Mouse (Mus musculus): ENCODE measurements around the gene Abr. TPM values are rescaled to one million over a fixed set of nuclear protein-coding genes. Genes with fewer than 3 reads are reported as not detected.
A peak's percentile ranks its signal among the peaks of the same experiment; 100 is the strongest.

Abr gene
- polyA plus RNA-seq, 1 experiment from 2014 or later, result 38.3 TPM

- H3K27me3 ChIP-seq (replicated peaks), result no peaks in the 10 kb centered on the region
- no peak overlapping the region for H3K9ac ChIP-seq
- H3K27ac ChIP-seq, result no peak overlapping the region
- ATAC-seq, result peak; percentile 28; the same call in 1 of the 2 replicates
- peaks cover 13% of the 10 kb centered on the region for H3K4me1 ChIP-seq (replicated peaks)
- H3K9me3 ChIP-seq, result no peaks in the 10 kb centered on the region
- H3K36me3 ChIP-seq, result no peaks in the 10 kb centered on the region
- 8% methylated on average over 8 of the region's 8 CpGs for WGBS
- no peak overlapping the region for H3K4me2 ChIP-seq (replicated peaks)
- H3K4me3 ChIP-seq (replicated peaks), result no peak overlapping the region
These were observed 97.2 kb downstream of the Abr start for GRCm38 (mm10) chr11:76524947-76525346.

DNA sequence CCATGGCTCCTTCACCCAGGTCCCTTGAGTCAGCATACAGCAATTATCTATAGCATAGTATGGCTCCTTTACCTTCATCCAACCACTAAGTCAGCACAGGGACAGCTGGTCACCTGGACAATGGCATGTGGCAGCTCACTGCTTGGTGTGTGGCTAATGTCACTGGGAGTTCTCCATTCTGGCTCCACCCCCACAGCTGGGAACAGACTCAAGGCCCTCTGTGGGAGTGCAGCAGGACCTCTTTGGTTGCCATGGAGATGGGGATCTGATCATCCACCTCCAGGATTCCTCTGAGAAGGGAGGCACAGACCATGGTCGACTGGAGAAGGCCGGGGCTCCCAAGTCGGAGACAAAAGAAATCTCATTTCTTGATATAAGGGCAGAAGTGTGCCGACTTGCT lies 98.8 kb downstream of the Abr start:
- H3K9me3 ChIP-seq, result no peaks in the 10 kb centered on the region
- no peak overlapping the region for H3K4me3 ChIP-seq (replicated peaks)
- H3K27me3 ChIP-seq (replicated peaks), result no peaks in the 10 kb centered on the region
- H3K27ac ChIP-seq, result no peak overlapping the region
- H3K36me3 ChIP-seq, result no peaks in the 10 kb centered on the region
- peaks cover 4% of the 10 kb centered on the region for H3K4me1 ChIP-seq (replicated peaks)
- no peak overlapping the region for H3K9ac ChIP-seq
- 36% methylated on average over 4 of the region's 4 CpGs for WGBS
- no peak overlapping the region for H3K4me2 ChIP-seq (replicated peaks)
- ATAC-seq, result no peak

- Histone ChIP-seq H3K27ac (no peak overlapping the region), H3K27me3 (replicated peaks) (no peaks in the 10 kb centered on the region), H3K36me3 (no peaks in the 10 kb centered on the region), H3K9ac (no peak overlapping the region), H3K4me2 (replicated peaks) (no peak overlapping the region), H3K4me3 (replicated peaks) (no peak overlapping the region), H3K9me3 (no peaks in the 10 kb centered on the region), H3K4me1 (replicated peaks) (peaks cover 4% of the 10 kb centered on the region)
- ATAC-seq, result no peak
- WGBS, result 87% methylated on average over 6 of the region's 6 CpGs
These were observed 101.2 kb downstream of the Abr start for GRCm38 (mm10) chr11:76520889-76521288.

DNA sequence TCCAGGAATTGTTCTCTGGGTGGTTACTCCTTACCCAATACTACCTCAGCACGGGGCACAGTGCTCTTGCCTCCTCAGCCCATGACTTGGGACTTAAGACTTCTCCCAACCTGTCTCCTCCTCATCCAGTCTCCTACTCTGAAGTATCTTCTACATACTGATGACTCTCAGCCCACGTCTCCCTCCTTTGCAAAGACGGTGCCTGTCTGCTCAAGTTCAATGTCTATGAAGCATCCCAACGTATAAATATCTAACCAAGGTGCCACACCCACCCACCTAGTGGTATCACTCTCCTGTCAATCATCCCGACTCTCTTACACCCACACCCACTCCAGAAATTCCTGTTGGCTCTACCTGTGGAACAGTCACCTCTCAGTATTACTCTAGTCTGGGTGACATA lies 103.5 kb downstream of the Abr start:
- 76% methylated on average over 5 of the region's 5 CpGs for WGBS
- Histone ChIP-seq H3K27me3 (replicated peaks) (no peaks in the 10 kb centered on the region), H3K27ac (no peak overlapping the region), H3K9ac (no peak overlapping the region), H3K4me2 (replicated peaks) (no peak overlapping the region), H3K4me3 (replicated peaks) (no peak overlapping the region), H3K36me3 (no peaks in the 10 kb centered on the region), H3K4me1 (replicated peaks) (peaks cover 12% of the 10 kb centered on the region), H3K9me3 (no peaks in the 10 kb centered on the region)
- ATAC-seq, result no peak

DNA sequence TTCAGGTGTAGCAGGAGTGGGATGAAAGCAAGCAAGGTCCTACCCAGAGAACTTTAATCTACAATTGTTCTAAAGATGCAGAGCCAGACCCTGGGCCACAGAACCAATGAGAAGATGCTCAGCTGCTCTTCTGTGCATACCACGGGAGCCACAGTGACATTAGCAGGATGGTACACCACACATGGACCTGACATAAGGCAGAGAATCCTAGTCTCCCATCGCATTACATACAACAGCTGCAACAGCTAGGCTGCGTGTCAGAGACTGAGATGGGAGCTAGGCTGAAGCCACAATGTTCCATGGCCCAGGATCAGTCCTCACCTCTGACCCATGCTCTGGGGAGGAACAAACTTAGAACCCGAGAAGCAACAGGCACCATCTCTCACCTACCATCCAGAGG lies 104.0 kb downstream of the Abr start:
- Histone ChIP-seq H3K36me3 (no peaks in the 10 kb centered on the region), H3K4me2 (replicated peaks) (no peak overlapping the region), H3K27ac (no peak overlapping the region), H3K9ac (no peak overlapping the region), H3K4me1 (replicated peaks) (peaks cover 7% of the 10 kb centered on the region), H3K4me3 (replicated peaks) (no peak overlapping the region), H3K9me3 (no peaks in the 10 kb centered on the region), H3K27me3 (replicated peaks) (no peaks in the 10 kb centered on the region)
- ATAC-seq, result no peak
- WGBS, result 80% methylated on average over 4 of the region's 4 CpGs

GRCm38 (mm10) chr11:76516951-76517350 lies 105.2 kb downstream of the Abr start:
- WGBS, result 59% methylated on average over 3 of the region's 3 CpGs
- Histone ChIP-seq H3K4me2 (replicated peaks) (no peak overlapping the region), H3K9ac (no peak overlapping the region), H3K36me3 (no peaks in the 10 kb centered on the region), H3K4me1 (replicated peaks) (peaks cover 7% of the 10 kb centered on the region), H3K4me3 (replicated peaks) (no peak overlapping the region), H3K9me3 (no peaks in the 10 kb centered on the region), H3K27me3 (replicated peaks) (no peaks in the 10 kb centered on the region), H3K27ac (no peak overlapping the region)
- ATAC-seq, result no peak

GRCm38 (mm10) chr11:76515123-76515522 lies 107.0 kb downstream of the Abr start:
- no peak overlapping the region for H3K4me3 ChIP-seq (replicated peaks)
- H3K9me3 ChIP-seq, result no peaks in the 10 kb centered on the region
- H3K4me2 ChIP-seq (replicated peaks), result no peak overlapping the region
- H3K9ac ChIP-seq, result no peak overlapping the region
- H3K36me3 ChIP-seq, result no peaks in the 10 kb centered on the region
- peaks cover 7% of the 10 kb centered on the region for H3K4me1 ChIP-seq (replicated peaks)
- ATAC-seq, result 0 out of 2 replicates have a peak, but pooled peaks have one; percentile 41
- no peaks in the 10 kb centered on the region for H3K27me3 ChIP-seq (replicated peaks)
- no peak overlapping the region for H3K27ac ChIP-seq
- WGBS, result 53% methylated on average over 11 of the region's 11 CpGs

DNA sequence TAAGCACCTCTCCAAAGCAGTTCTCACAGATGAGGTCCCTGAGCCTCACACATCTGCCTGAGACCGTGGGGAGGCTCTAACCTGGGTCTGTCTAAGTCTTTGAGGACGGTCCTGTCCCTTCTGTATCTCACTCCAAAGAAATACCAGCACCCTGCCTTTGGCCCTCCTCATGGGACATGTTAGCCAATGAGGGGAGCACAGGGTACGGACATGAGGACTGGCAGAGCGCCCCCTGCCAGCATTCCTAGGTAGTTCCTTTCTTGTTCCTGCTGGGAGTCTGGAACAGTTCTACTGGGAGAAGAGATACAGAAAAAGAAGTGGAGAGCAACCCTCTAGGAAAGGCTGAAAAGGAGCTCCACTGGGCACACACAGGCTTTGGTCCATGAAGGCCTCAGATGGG lies 111.1 kb downstream of the Abr start:
- Histone ChIP-seq H3K9ac (no peak overlapping the region), H3K27me3 (replicated peaks) (no peaks in the 10 kb centered on the region), H3K9me3 (no peaks in the 10 kb centered on the region), H3K4me3 (replicated peaks) (no peak overlapping the region), H3K4me2 (replicated peaks) (no peak overlapping the region), H3K27ac (no peak overlapping the region), H3K4me1 (replicated peaks) (peaks cover 7% of the 10 kb centered on the region), H3K36me3 (no peaks in the 10 kb centered on the region)
- 66% methylated on average over 4 of the region's 4 CpGs for WGBS
- ATAC-seq, result no peak

DNA sequence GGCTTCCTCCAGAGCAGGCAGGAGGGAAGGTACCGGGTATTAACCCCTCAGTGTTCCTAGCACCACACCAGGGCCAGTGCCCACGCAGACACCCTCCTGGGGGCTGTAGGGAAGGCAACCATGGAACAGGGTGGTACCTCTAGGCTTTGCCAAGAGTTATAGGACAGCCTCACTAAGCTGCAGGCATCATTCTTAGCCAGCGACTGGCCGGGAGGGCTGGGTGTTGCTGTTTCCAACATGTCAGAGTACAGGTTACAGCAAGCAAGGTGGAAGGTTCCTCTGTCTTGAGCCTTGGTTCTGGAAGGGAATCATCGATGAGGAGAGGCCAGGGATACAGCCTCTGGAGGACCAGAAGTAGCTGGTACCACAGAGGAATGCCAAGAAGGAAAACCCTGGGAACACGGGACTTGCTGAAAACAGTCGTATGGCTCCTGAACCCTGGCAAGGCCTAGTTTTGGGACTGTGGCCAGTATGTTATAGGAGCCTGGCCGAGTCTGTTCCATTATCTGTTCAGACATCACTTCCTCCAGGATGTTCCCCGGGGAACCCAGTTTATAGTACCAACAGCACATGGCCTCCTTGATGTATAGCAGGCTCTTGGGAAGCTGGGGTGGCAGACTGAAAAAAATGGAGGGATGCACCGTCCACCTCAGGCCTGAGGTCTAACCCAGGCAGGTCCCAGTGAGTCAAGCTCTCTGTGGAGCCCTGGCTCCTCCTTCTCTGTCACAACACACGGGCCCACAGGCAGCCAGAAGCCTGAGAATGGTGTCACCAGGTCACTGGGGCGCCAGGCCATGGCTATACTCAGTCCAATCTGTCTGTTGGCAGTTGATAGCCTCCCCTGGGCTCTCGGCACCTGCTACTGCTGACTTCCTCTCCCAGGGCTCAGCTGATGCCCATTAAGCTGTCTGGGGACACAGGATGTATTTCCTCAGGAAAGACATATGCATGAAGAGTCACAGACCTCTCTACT lies 112.1 kb downstream of the Abr start:
- Histone ChIP-seq H3K27ac (no peak overlapping the region), H3K27me3 (replicated peaks) (no peaks in the 10 kb centered on the region), H3K4me3 (replicated peaks) (no peak overlapping the region), H3K4me1 (replicated peaks) (peaks cover 5% of the 10 kb centered on the region), H3K9ac (no peak overlapping the region), H3K4me2 (replicated peaks) (no peak overlapping the region), H3K9me3 (no peaks in the 10 kb centered on the region), H3K36me3 (no peaks in the 10 kb centered on the region)
- 63% methylated on average over 13 of the region's 13 CpGs for WGBS
- no peak for ATAC-seq

- Histone ChIP-seq H3K27ac (no peak overlapping the region), H3K27me3 (replicated peaks) (no peaks in the 10 kb centered on the region), H3K4me2 (replicated peaks) (no peak overlapping the region), H3K9ac (no peak overlapping the region), H3K4me1 (replicated peaks) (peaks cover 3% of the 10 kb centered on the region; the same call in 1 of the 2 replicates), H3K36me3 (no peaks in the 10 kb centered on the region), H3K4me3 (replicated peaks) (no peak overlapping the region), H3K9me3 (no peaks in the 10 kb centered on the region)
- no peak for ATAC-seq
- 85% methylated on average over 32 of the region's 32 CpGs for WGBS
These were observed 113.1 kb downstream of the Abr start for GRCm38 (mm10) chr11:76508831-76509595.

- H3K4me2 ChIP-seq (replicated peaks), result no peak overlapping the region
- 91% methylated on average over 4 of the region's 4 CpGs for WGBS
- no peaks in the 10 kb centered on the region for H3K36me3 ChIP-seq
- H3K9ac ChIP-seq, result no peak overlapping the region
- H3K9me3 ChIP-seq, result no peaks in the 10 kb centered on the region
- no peak overlapping the region for H3K27ac ChIP-seq
- peaks cover 3% of the 10 kb centered on the region; the same call in 1 of the 2 replicates for H3K4me1 ChIP-seq (replicated peaks)
- no peaks in the 10 kb centered on the region for H3K27me3 ChIP-seq (replicated peaks)
- ATAC-seq, result no peak
- no peak overlapping the region for H3K4me3 ChIP-seq (replicated peaks)
These were observed 114.0 kb downstream of the Abr start for GRCm38 (mm10) chr11:76508125-76508524.

- Histone ChIP-seq H3K27ac (no peak overlapping the region), H3K27me3 (replicated peaks) (no peaks in the 10 kb centered on the region), H3K4me1 (replicated peaks) (peaks cover 3% of the 10 kb centered on the region; the same call in 1 of the 2 replicates), H3K9ac (peak overlapping the region; percentile 29; the same call in 1 of the 2 replicates), H3K9me3 (no peaks in the 10 kb centered on the region), H3K4me2 (replicated peaks) (no peak overlapping the region), H3K4me3 (replicated peaks) (no peak overlapping the region), H3K36me3 (no peaks in the 10 kb centered on the region)
- no peak for ATAC-seq
- WGBS, result 82% methylated on average over 8 of the region's 8 CpGs
These were observed 114.6 kb downstream of the Abr start for GRCm38 (mm10) chr11:76507302-76508124.
